Mouse (Mus musculus): Measurements from ENCODE around the gene Gm21985. TPM values are rescaled to one million over a fixed set of nuclear protein-coding genes. Genes with fewer than 3 reads are reported as not detected.

The Gm21985 gene
- polyA plus RNA-seq, 1 experiment from 2014 or later: not detected

- Histone ChIP-seq H3K4me2 (replicated peaks) (no peak overlapping the region), H3K4me1 (no peaks in the 10 kb centered on the region), H3K9me3 (no peaks in the 10 kb centered on the region), H3K4me3 (no peak overlapping the region), H3K27me3 (no peaks in the 10 kb centered on the region), H3K27ac (no peak overlapping the region), H3K9ac (no peak overlapping the region), H3K36me3 (peaks cover 38% of the 10 kb centered on the region)
- 87% methylated on average over 3 of the region's 3 CpGs for WGBS
- ATAC-seq (ENCODE audit: low FRiP score, low read depth): no peak
These were observed 82.1 kb downstream of the Gm21985 start for GRCm38 (mm10) chr2:112348246-112348645.

DNA sequence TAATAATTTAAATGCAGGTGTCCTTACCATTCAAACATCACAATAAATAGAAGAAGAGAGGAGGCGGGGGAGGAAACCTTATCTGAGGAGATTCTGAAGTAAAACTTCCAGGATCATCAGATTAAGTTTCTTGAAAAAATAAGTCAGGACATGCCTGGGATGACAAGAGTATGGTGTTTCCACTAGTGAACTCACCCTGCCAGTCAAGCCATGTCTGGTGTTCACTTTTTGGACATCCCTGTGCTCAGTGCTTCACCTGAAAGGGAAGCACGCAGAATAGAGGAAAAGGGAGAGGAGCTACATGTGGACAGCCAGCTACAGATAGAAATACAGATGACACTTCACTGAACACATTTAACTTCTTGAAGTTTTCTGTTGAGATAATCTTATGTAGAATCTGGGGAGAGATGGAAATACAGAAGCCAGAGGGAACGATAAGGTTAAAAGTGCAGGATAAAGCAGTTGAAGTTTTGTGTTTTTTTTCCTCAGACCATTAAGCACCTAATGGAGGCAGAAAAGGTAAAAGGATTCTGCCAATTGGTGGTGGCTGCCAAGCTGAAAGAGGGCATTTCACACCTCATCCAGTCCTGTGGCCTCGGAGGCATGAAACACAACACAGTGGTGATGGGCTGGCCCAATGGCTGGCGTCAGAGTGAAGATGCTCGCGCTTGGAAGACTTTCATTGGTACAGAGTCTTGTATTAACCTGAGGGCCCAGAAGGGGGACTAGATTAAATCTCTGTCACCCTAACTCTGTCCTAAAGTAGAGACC lies 87.8 kb downstream of the Gm21985 start:
- no peaks in the 10 kb centered on the region for H3K9me3 ChIP-seq
- H3K4me1 ChIP-seq: no peaks in the 10 kb centered on the region
- H3K36me3 ChIP-seq: peaks cover 70% of the 10 kb centered on the region
- 85% methylated on average over 7 of the region's 7 CpGs for WGBS
- H3K27me3 ChIP-seq: no peaks in the 10 kb centered on the region
- H3K27ac ChIP-seq: no peak overlapping the region
- H3K4me3 ChIP-seq: no peak overlapping the region
- no peak for ATAC-seq (ENCODE audit: low FRiP score, low read depth)
- H3K4me2 ChIP-seq (replicated peaks): no peak overlapping the region
- H3K9ac ChIP-seq: no peak overlapping the region

- Histone ChIP-seq H3K4me3 (no peak overlapping the region), H3K4me2 (replicated peaks) (no peak overlapping the region), H3K9me3 (no peaks in the 10 kb centered on the region), H3K9ac (no peak overlapping the region), H3K36me3 (peaks cover 85% of the 10 kb centered on the region), H3K27me3 (no peaks in the 10 kb centered on the region), H3K4me1 (no peaks in the 10 kb centered on the region), H3K27ac (no peak overlapping the region)
- 84% methylated on average over 2 of the region's 2 CpGs for WGBS
- no peak for ATAC-seq (ENCODE audit: low FRiP score, low read depth)
These were observed 93.5 kb downstream of the Gm21985 start for GRCm38 (mm10) chr2:112359611-112360010.

- no peaks in the 10 kb centered on the region for H3K9me3 ChIP-seq
- no peaks in the 10 kb centered on the region for H3K4me1 ChIP-seq
- H3K36me3 ChIP-seq: peaks cover 89% of the 10 kb centered on the region
- H3K4me3 ChIP-seq: no peak overlapping the region
- H3K27me3 ChIP-seq: no peaks in the 10 kb centered on the region
- WGBS: 92% methylated on average over 12 of the region's 12 CpGs
- H3K27ac ChIP-seq: no peak overlapping the region
- H3K4me2 ChIP-seq (replicated peaks): no peak overlapping the region
- no peak for ATAC-seq (ENCODE audit: low FRiP score, low read depth)
- no peak overlapping the region for H3K9ac ChIP-seq
These were observed 94.1 kb downstream of the Gm21985 start for GRCm38 (mm10) chr2:112360012-112360780.

- no peak for ATAC-seq (ENCODE audit: low FRiP score, low read depth)
- 86% methylated on average over 2 of the region's 2 CpGs for WGBS
- Histone ChIP-seq H3K4me1 (no peaks in the 10 kb centered on the region), H3K27ac (no peak overlapping the region), H3K36me3 (peaks cover 85% of the 10 kb centered on the region), H3K27me3 (no peaks in the 10 kb centered on the region), H3K4me3 (no peak overlapping the region), H3K4me2 (replicated peaks) (no peak overlapping the region), H3K9ac (no peak overlapping the region), H3K9me3 (no peaks in the 10 kb centered on the region)
These were observed 94.7 kb downstream of the Gm21985 start for GRCm38 (mm10) chr2:112360781-112361169.

GRCm38 (mm10) chr2:112367222-112367621 lies 101.1 kb downstream of the Gm21985 start:
- H3K9ac ChIP-seq: peak overlapping the region; percentile 86
- ATAC-seq (ENCODE audit: low FRiP score, low read depth): no peak
- no peaks in the 10 kb centered on the region for H3K27me3 ChIP-seq
- 18% methylated on average over 15 of the region's 15 CpGs for WGBS
- peaks cover 12% of the 10 kb centered on the region for H3K4me1 ChIP-seq
- peaks cover 25% of the 10 kb centered on the region for H3K36me3 ChIP-seq
- H3K9me3 ChIP-seq: no peaks in the 10 kb centered on the region
- H3K27ac ChIP-seq: no peak overlapping the region
- peak overlapping the region; percentile 88 for H3K4me2 ChIP-seq (replicated peaks)
- H3K4me3 ChIP-seq: peak overlapping the region; percentile 89

- H3K27me3 ChIP-seq: no peaks in the 10 kb centered on the region
- 1% methylated on average over 46 of the region's 46 CpGs for WGBS
- H3K4me2 ChIP-seq (replicated peaks): peak within 1 kb of the TSS; percentile 88
- H3K9ac ChIP-seq: peak within 1 kb of the TSS; percentile 86
- H3K4me3 ChIP-seq: peak within 1 kb of the TSS; percentile 89
- no peaks in the 10 kb centered on the region for H3K9me3 ChIP-seq
- H3K4me1 ChIP-seq: peaks cover 12% of the 10 kb centered on the region
- H3K27ac ChIP-seq: peak within 1 kb of the TSS; percentile 85
- peaks cover 21% of the 10 kb centered on the region for H3K36me3 ChIP-seq
- ATAC-seq (ENCODE audit: low FRiP score, low read depth): peak; percentile 89
These were observed 101.9 kb downstream of the Gm21985 start, which contains the start of gene Emc4 for GRCm38 (mm10) chr2:112367726-112368673. Gene Emc4 (minus strand): TSS chr2:112368027.

DNA sequence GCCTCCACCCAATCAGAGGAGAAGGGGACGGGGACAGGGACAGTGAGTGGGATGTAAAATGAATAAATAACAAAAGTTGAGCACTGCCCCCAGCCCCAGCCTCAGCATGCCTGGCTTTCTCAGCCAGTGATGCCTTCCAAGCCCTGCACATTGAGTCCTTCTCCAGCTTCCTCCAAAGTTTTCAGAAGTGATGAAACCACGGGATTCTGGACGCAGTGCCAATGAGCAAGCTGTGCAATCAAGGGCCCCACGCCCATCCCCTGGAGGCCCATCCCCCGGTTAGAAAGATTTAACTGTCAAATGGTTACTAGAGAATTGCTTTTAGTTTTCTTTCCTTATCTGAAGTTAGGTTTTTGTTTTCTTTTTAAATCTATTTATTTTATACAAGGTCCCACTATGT lies 103.8 kb downstream of the Gm21985 start:
- H3K4me2 ChIP-seq (replicated peaks): no peak overlapping the region
- H3K4me3 ChIP-seq: no peak overlapping the region
- no peak overlapping the region for H3K9ac ChIP-seq
- H3K9me3 ChIP-seq: no peaks in the 10 kb centered on the region
- 65% methylated on average over 5 of the region's 5 CpGs for WGBS
- no peaks in the 10 kb centered on the region for H3K27me3 ChIP-seq
- ATAC-seq (ENCODE audit: low FRiP score, low read depth): no peak
- H3K27ac ChIP-seq: no peak overlapping the region
- peaks cover 12% of the 10 kb centered on the region for H3K4me1 ChIP-seq
- peaks cover 3% of the 10 kb centered on the region for H3K36me3 ChIP-seq

DNA sequence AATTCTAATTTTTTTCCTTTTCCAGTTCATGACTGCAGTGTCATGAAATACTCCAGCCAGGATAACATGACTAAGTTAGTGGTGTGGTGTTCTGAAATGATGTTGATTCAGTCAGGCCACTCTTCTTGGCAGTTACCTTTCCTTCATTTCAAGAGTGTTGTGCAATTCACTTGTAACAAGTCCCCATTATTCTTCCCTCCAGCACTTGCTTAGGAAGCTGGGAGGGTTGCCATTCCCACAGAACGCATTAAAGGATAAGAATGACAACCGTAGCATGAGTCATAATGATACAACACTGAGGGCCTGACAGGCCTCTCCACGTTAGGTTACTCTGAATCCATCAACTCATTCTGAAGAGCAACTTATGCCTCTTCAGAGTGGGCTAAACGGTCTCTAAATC lies 107.0 kb downstream of the Gm21985 start:
- Histone ChIP-seq H3K27me3 (peaks cover 3% of the 10 kb centered on the region; the same call in 1 of the 2 replicates), H3K4me1 (no peaks in the 10 kb centered on the region), H3K9me3 (no peaks in the 10 kb centered on the region), H3K4me3 (no peak overlapping the region), H3K36me3 (no peaks in the 10 kb centered on the region), H3K4me2 (replicated peaks) (no peak overlapping the region), H3K27ac (no peak overlapping the region), H3K9ac (no peak overlapping the region)
- WGBS: 68% methylated on average over 4 of the region's 4 CpGs
- no peak for ATAC-seq (ENCODE audit: low FRiP score, low read depth)

- no peaks in the 10 kb centered on the region for H3K36me3 ChIP-seq
- H3K27ac ChIP-seq: no peak overlapping the region
- H3K4me3 ChIP-seq: no peak overlapping the region
- peaks cover 3% of the 10 kb centered on the region; the same call in 1 of the 2 replicates for H3K27me3 ChIP-seq
- no peaks in the 10 kb centered on the region for H3K4me1 ChIP-seq
- H3K9me3 ChIP-seq: no peaks in the 10 kb centered on the region
- no peak for ATAC-seq (ENCODE audit: low FRiP score, low read depth)
- no peak overlapping the region for H3K9ac ChIP-seq
- 60% methylated on average over 5 of the region's 5 CpGs for whole genome bisulfite sequencing
- H3K4me2 ChIP-seq (replicated peaks): no peak overlapping the region
These were observed 108.5 kb downstream of the Gm21985 start for GRCm38 (mm10) chr2:112374610-112375009.

GRCm38 (mm10) chr2:112378973-112379898 lies 113.1 kb downstream of the Gm21985 start, which contains the start of gene Katnbl1:
Gene Katnbl1 (plus strand): TSS chr2:112379211.
- 0 out of 2 replicates have a peak, but pooled peaks cover 5% of the 10 kb centered on the region for H3K36me3 ChIP-seq
- H3K4me2 ChIP-seq (replicated peaks): peak within 1 kb of the TSS; percentile 72
- peaks cover 13% of the 10 kb centered on the region for H3K4me1 ChIP-seq
- no peaks in the 10 kb centered on the region for H3K9me3 ChIP-seq
- WGBS: under 1% methylated on average over 71 of the region's 72 CpGs
- H3K9ac ChIP-seq: peak within 1 kb of the TSS; percentile 92
- peaks cover 3% of the 10 kb centered on the region; the same call in 1 of the 2 replicates for H3K27me3 ChIP-seq
- H3K27ac ChIP-seq: peak within 1 kb of the TSS; percentile 86
- ATAC-seq (ENCODE audit: low FRiP score, low read depth): peak; percentile 99
- peak within 1 kb of the TSS; percentile 94 for H3K4me3 ChIP-seq
